Mouse (Mus musculus) embryonic facial prominence, embryonic 12.5 days (tissue): ENCODE results near the gene Cd47. TPM values are rescaled to one million over a fixed set of nuclear protein-coding genes. Genes with fewer than 3 reads are reported as not detected.

Experiments
- ATAC-seq: fragments of 200-750 bp; cut with Nextera tagmentation; 2 replicates; pipeline ENCODE4 v1.8.0; 2017; ENCODE audit not compliant: insufficient number of reproducible peaks, insufficient read depth, low FRiP score, low TSS enrichment
- H3K27ac ChIP-seq: fragments of 300-500 bp; sonication (generic); 2 replicates; pipeline ENCODE4 v1.5.1; 2016; ENCODE audit warnings: mild to moderate bottlenecking
- H3K27me3 ChIP-seq: fragments of 300-500 bp; sonication (generic); 2 replicates; pipeline ENCODE4 v1.6.1; 2016; ENCODE audit warnings: mild to moderate bottlenecking, moderate library complexity
- H3K36me3 ChIP-seq: fragments of 300-500 bp; sonication (generic); 2 replicates; pipeline ENCODE4 v1.6.1; 2016; ENCODE audit warnings: mild to moderate bottlenecking
- H3K4me1 ChIP-seq: fragments of 300-500 bp; sonication (generic); 2 replicates; pipeline ENCODE4 v1.6.1; 2016
- H3K4me2 ChIP-seq: fragments of 300-500 bp; sonication (generic); replicated peaks from 2 replicates; pipeline ENCODE4 v1.6.1; 2016; ENCODE audit warnings: mild to moderate bottlenecking, moderate library complexity
- H3K4me3 ChIP-seq: fragments of 300-500 bp; sonication (generic); 2 replicates; pipeline ENCODE4 v1.5.1; 2016; ENCODE audit warnings: mild to moderate bottlenecking
- H3K9ac ChIP-seq: fragments of 300-500 bp; sonication (generic); 2 replicates; pipeline ENCODE4 v1.6.1; 2016; ENCODE audit warnings: mild to moderate bottlenecking, moderate library complexity
- H3K9me3 ChIP-seq: fragments of 300-500 bp; sonication (generic); 2 replicates; pipeline ENCODE4 v1.6.1; 2016; ENCODE audit warnings: mild to moderate bottlenecking, moderate library complexity
- WGBS: fragments of 180-500 bp; shearing (Covaris S2); methylation state at CpG from one replicate; pipeline ENCODE4 v1.1.7; 2016; 5-methylcytosine and 5-hydroxymethylcytosine counted together
- polyA plus RNA-seq: library from polyadenylated mRNA; unstranded; fragments of >200 nt; fragmentation: Nextera tagmentation; extraction: Ambion mirVana; gene quantifications from 2 replicates; pipeline ENCODE4 v1.2.1, GENCODE M21; 2016

Cd47 gene
- polyA plus RNA-seq, 1 experiment from 2014 or later = 59.8 TPM

GRCm38 (mm10) chr16:49857504-49858160, 57.3 kb downstream of the Cd47 start:
- Histone ChIP-seq H3K9me3 (no peaks in the 10 kb centered on the region), H3K4me3 (no peak overlapping the region), H3K9ac (no peak overlapping the region), H3K4me1 (peaks cover 10% of the 10 kb centered on the region; the same call in 1 of the 2 replicates), H3K27me3 (no peaks in the 10 kb centered on the region), H3K36me3 (no peaks in the 10 kb centered on the region), H3K4me2 (peak overlapping the region; percentile 33), H3K27ac (no peak overlapping the region)
- WGBS = 61% methylated on average over 8 of the region's 8 CpGs
- no peak for ATAC-seq

GRCm38 (mm10) chr16:49858161-49858906, 58.0 kb downstream of the Cd47 start:
- no peak overlapping the region for H3K4me3 ChIP-seq

GRCm38 (mm10) chr16:49858907-49859853, 58.8 kb downstream of the Cd47 start:
- no peak overlapping the region for H3K27ac ChIP-seq
- no peaks in the 10 kb centered on the region for H3K27me3 ChIP-seq
- WGBS = 76% methylated on average over 4 of the region's 4 CpGs
- H3K9ac ChIP-seq = no peak overlapping the region
- H3K36me3 ChIP-seq = no peaks in the 10 kb centered on the region
- peaks cover 10% of the 10 kb centered on the region; the same call in 1 of the 2 replicates for H3K4me1 ChIP-seq
- H3K4me2 ChIP-seq = no peak overlapping the region
- H3K4me3 ChIP-seq = no peak overlapping the region
- H3K9me3 ChIP-seq = no peaks in the 10 kb centered on the region
- ATAC-seq = no peak

More at GRCm38 (mm10) chr16:49858161-49858906, 58.0 kb downstream of the Cd47 start:
- ATAC-seq = no peak
- WGBS = 83% methylated on average over 9 of the region's 9 CpGs
- H3K9me3 ChIP-seq = no peaks in the 10 kb centered on the region
- no peak overlapping the region for H3K9ac ChIP-seq
- no peak overlapping the region for H3K27ac ChIP-seq
- no peaks in the 10 kb centered on the region for H3K36me3 ChIP-seq
- H3K4me1 ChIP-seq = peaks cover 10% of the 10 kb centered on the region; the same call in 1 of the 2 replicates
- no peak overlapping the region for H3K4me2 ChIP-seq
- H3K27me3 ChIP-seq = no peaks in the 10 kb centered on the region

GRCm38 (mm10) chr16:49861986-49862385, 61.7 kb downstream of the Cd47 start:
- no peak for ATAC-seq
- Histone ChIP-seq H3K27me3 (no peaks in the 10 kb centered on the region), H3K9ac (no peak overlapping the region), H3K4me2 (no peak overlapping the region), H3K36me3 (no peaks in the 10 kb centered on the region), H3K4me1 (peaks cover 10% of the 10 kb centered on the region; the same call in 1 of the 2 replicates), H3K9me3 (0 out of 2 replicates have a peak, but pooled peaks cover 3% of the 10 kb centered on the region), H3K27ac (no peak overlapping the region), H3K4me3 (no peak overlapping the region)
- 94% methylated on average over 1 of the region's 1 CpGs for WGBS

- 79% methylated on average over 2 of the region's 2 CpGs for WGBS
- Histone ChIP-seq H3K27ac (no peak overlapping the region), H3K4me3 (no peak overlapping the region), H3K9ac (no peak overlapping the region), H3K9me3 (0 out of 2 replicates have a peak, but pooled peaks cover 3% of the 10 kb centered on the region), H3K4me1 (no peaks in the 10 kb centered on the region), H3K36me3 (peaks cover 14% of the 10 kb centered on the region), H3K27me3 (no peaks in the 10 kb centered on the region), H3K4me2 (no peak overlapping the region)
- ATAC-seq = no peak
These were observed 66.3 kb downstream of the Cd47 start for GRCm38 (mm10) chr16:49866617-49867016.

- 0 out of 2 replicates have a peak, but pooled peaks cover 3% of the 10 kb centered on the region for H3K9me3 ChIP-seq
- ATAC-seq = no peak
- H3K27me3 ChIP-seq = no peaks in the 10 kb centered on the region
- H3K36me3 ChIP-seq = peaks cover 14% of the 10 kb centered on the region
- no peak overlapping the region for H3K27ac ChIP-seq
- WGBS = 97% methylated on average over 1 of the region's 1 CpGs
- no peak overlapping the region for H3K4me3 ChIP-seq
- H3K4me1 ChIP-seq = no peaks in the 10 kb centered on the region
- H3K9ac ChIP-seq = no peak overlapping the region
- no peak overlapping the region for H3K4me2 ChIP-seq
These were observed 67.9 kb downstream of the Cd47 start for GRCm38 (mm10) chr16:49868278-49868677.

GRCm38 (mm10) chr16:49873918-49874317, 73.6 kb downstream of the Cd47 start:
- no peak for ATAC-seq
- H3K9ac ChIP-seq = no peak overlapping the region
- H3K4me2 ChIP-seq = no peak overlapping the region

GRCm38 (mm10) chr16:49874546-49874945, 74.2 kb downstream of the Cd47 start:
- H3K36me3 ChIP-seq = no peaks in the 10 kb centered on the region
- H3K9me3 ChIP-seq = no peaks in the 10 kb centered on the region
- no peak overlapping the region for H3K4me3 ChIP-seq
- no peaks in the 10 kb centered on the region for H3K27me3 ChIP-seq
- no peak overlapping the region for H3K9ac ChIP-seq
- H3K27ac ChIP-seq = no peak overlapping the region
- no peak overlapping the region for H3K4me2 ChIP-seq
- no peak for ATAC-seq
- no peaks in the 10 kb centered on the region for H3K4me1 ChIP-seq
- WGBS = 87% methylated on average over 1 of the region's 1 CpGs

More at GRCm38 (mm10) chr16:49873918-49874317, 73.6 kb downstream of the Cd47 start:
- Histone ChIP-seq H3K4me1 (no peaks in the 10 kb centered on the region), H3K4me3 (no peak overlapping the region), H3K9me3 (no peaks in the 10 kb centered on the region), H3K27ac (no peak overlapping the region), H3K36me3 (0 out of 2 replicates have a peak, but pooled peaks cover 3% of the 10 kb centered on the region), H3K27me3 (no peaks in the 10 kb centered on the region)
- 81% methylated on average over 2 of the region's 2 CpGs for WGBS

- Histone ChIP-seq H3K4me1 (no peaks in the 10 kb centered on the region), H3K27ac (no peak overlapping the region), H3K9me3 (no peaks in the 10 kb centered on the region), H3K4me3 (no peak overlapping the region), H3K4me2 (no peak overlapping the region), H3K9ac (no peak overlapping the region), H3K27me3 (no peaks in the 10 kb centered on the region), H3K36me3 (no peaks in the 10 kb centered on the region)
- 81% methylated on average over 9 of the region's 9 CpGs for WGBS
- ATAC-seq = no peak
These were observed 76.1 kb downstream of the Cd47 start for GRCm38 (mm10) chr16:49876291-49877030.

GRCm38 (mm10) chr16:49877243-49877642, 76.9 kb downstream of the Cd47 start:
- Histone ChIP-seq H3K4me3 (no peak overlapping the region), H3K9ac (no peak overlapping the region), H3K27me3 (no peaks in the 10 kb centered on the region), H3K4me2 (no peak overlapping the region), H3K9me3 (no peaks in the 10 kb centered on the region), H3K36me3 (no peaks in the 10 kb centered on the region), H3K27ac (no peak overlapping the region), H3K4me1 (no peaks in the 10 kb centered on the region)
- 93% methylated on average over 9 of the region's 9 CpGs for WGBS
- ATAC-seq = no peak

- Histone ChIP-seq H3K4me3 (no peak overlapping the region), H3K27me3 (no peaks in the 10 kb centered on the region), H3K36me3 (no peaks in the 10 kb centered on the region), H3K4me1 (no peaks in the 10 kb centered on the region), H3K9ac (no peak overlapping the region), H3K4me2 (no peak overlapping the region), H3K9me3 (no peaks in the 10 kb centered on the region), H3K27ac (no peak overlapping the region)
- WGBS = 90% methylated on average over 2 of the region's 2 CpGs
- no peak for ATAC-seq
These were observed 77.7 kb downstream of the Cd47 start for GRCm38 (mm10) chr16:49878051-49878450.
